Mouse (Mus musculus): ENCODE measurements around the gene Tnfrsf11a. TPM values are rescaled to one million over a fixed set of nuclear protein-coding genes. Genes with fewer than 3 reads are reported as not detected.

Gene Tnfrsf11a
- polyA plus RNA-seq, 1 experiment from 2014 or later, result 2.6 TPM

DNA sequence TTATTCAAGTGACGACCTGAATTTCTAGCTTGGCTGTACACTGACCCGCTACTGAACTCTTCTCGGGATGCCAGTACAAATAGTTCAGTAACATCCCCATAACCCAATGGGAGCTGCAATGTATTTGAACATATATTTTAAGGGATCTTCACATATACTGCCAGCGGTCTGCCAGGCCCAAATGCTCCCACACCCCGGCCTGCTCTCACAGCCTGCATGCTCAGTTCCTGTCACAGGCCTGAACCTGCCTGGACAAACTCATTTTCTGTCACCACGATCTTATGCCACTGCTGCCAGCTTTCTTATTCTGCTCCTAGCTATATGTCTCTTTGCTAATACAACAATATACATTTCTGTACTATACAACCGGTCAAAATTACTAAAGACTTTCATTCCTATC lies 100.9 kb downstream of the Tnfrsf11a start:
- Histone ChIP-seq H3K9me3 (ENCODE audit: control insufficient read depth, low read depth, low read length) (no peaks in the 10 kb centered on the region), H3K4me3 (ENCODE audit: low read depth, low read length) (no peak overlapping the region), H3K27me3 (ENCODE audit: control insufficient read depth, insufficient read depth, low read length) (no peaks in the 10 kb centered on the region), H3K4me2 (replicated peaks; ENCODE audit: low read depth, low read length) (0 out of 2 replicates have a peak overlapping the region, but pooled peaks have one; percentile 39), H3K4me1 (ENCODE audit: control insufficient read depth, insufficient read depth, low read length) (no peaks in the 10 kb centered on the region), H3K27ac (ENCODE audit: low read length) (no peak overlapping the region; the same call in 1 of the 2 replicates), H3K9ac (replicated peaks; ENCODE audit: low read depth, low read length) (no peak overlapping the region), H3K36me3 (ENCODE audit: control insufficient read depth, insufficient read depth, low read length) (no peaks in the 10 kb centered on the region)
- 70% methylated on average over 7 of the region's 7 CpGs for WGBS
- no peak for ATAC-seq (ENCODE audit: insufficient number of reproducible peaks, insufficient read depth, low FRiP score, low read depth)

GRCm38 (mm10) chr1:105883498-105883897 lies 103.0 kb downstream of the Tnfrsf11a start:
- H3K36me3 ChIP-seq (ENCODE audit: control insufficient read depth, insufficient read depth, low read length), result no peaks in the 10 kb centered on the region
- H3K4me1 ChIP-seq (ENCODE audit: control insufficient read depth, insufficient read depth, low read length), result no peaks in the 10 kb centered on the region
- H3K4me2 ChIP-seq (replicated peaks; ENCODE audit: low read depth, low read length), result no peak overlapping the region
- no peaks in the 10 kb centered on the region for H3K27me3 ChIP-seq (ENCODE audit: control insufficient read depth, insufficient read depth, low read length)
- 67% methylated on average over 2 of the region's 2 CpGs for WGBS
- H3K9ac ChIP-seq (replicated peaks; ENCODE audit: low read depth, low read length), result no peak overlapping the region
- H3K4me3 ChIP-seq (ENCODE audit: low read depth, low read length), result no peak overlapping the region
- no peaks in the 10 kb centered on the region for H3K9me3 ChIP-seq (ENCODE audit: control insufficient read depth, low read depth, low read length)
- H3K27ac ChIP-seq (ENCODE audit: low read length), result no peak overlapping the region
- ATAC-seq (ENCODE audit: insufficient number of reproducible peaks, insufficient read depth, low FRiP score, low read depth), result no peak

DNA sequence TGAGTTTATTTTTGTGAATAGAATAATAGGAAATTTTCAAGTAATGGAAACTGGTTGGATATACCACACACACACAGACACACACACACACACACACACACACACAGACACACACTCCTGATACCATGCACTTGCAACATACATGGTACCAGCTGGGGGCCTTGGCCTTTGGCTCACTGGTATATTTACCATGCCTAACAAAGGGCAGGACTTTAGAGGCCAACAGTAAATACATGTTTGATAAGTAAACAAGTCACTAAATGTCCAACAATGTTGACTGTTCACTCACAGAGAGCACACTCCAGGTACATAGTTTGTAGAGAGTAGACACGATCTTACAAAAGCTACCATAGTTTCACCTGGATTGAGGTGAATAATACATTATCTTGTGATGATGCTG lies 104.6 kb downstream of the Tnfrsf11a start:
- Histone ChIP-seq H3K27me3 (ENCODE audit: control insufficient read depth, insufficient read depth, low read length) (no peaks in the 10 kb centered on the region), H3K36me3 (ENCODE audit: control insufficient read depth, insufficient read depth, low read length) (no peaks in the 10 kb centered on the region), H3K9me3 (ENCODE audit: control insufficient read depth, low read depth, low read length) (no peaks in the 10 kb centered on the region), H3K4me2 (replicated peaks; ENCODE audit: low read depth, low read length) (no peak overlapping the region), H3K4me1 (ENCODE audit: control insufficient read depth, insufficient read depth, low read length) (no peaks in the 10 kb centered on the region), H3K27ac (ENCODE audit: low read length) (no peak overlapping the region), H3K9ac (replicated peaks; ENCODE audit: low read depth, low read length) (no peak overlapping the region), H3K4me3 (ENCODE audit: low read depth, low read length) (no peak overlapping the region)
- ATAC-seq (ENCODE audit: insufficient number of reproducible peaks, insufficient read depth, low FRiP score, low read depth), result no peak
- 75% methylated on average over 1 of the region's 1 CpGs for WGBS

DNA sequence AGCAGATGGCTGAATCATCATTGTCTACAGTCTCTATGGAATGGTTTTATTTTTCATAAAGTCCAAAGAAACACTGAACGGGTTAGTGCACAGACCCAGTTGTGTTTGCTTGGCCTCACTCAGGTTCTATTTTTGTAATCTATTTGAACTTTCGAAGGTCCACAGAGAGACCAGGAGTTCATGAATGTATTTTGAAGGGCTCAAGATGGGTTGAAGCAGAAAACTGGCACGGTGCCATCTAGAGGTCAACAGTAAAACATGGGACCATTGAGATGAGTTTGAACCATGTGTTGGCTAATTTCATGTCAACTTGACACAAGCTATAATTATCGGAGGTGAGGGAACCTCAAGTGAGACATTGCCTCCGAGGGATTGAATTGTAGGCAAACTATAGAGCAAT lies 105.1 kb downstream of the Tnfrsf11a start:
- H3K4me2 ChIP-seq (replicated peaks; ENCODE audit: low read depth, low read length), result no peak overlapping the region
- H3K4me3 ChIP-seq (ENCODE audit: low read depth, low read length), result no peak overlapping the region
- no peak for ATAC-seq (ENCODE audit: insufficient number of reproducible peaks, insufficient read depth, low FRiP score, low read depth)
- no peaks in the 10 kb centered on the region for H3K36me3 ChIP-seq (ENCODE audit: control insufficient read depth, insufficient read depth, low read length)
- no peak overlapping the region for H3K27ac ChIP-seq (ENCODE audit: low read length)
- no peaks in the 10 kb centered on the region for H3K9me3 ChIP-seq (ENCODE audit: control insufficient read depth, low read depth, low read length)
- no peaks in the 10 kb centered on the region for H3K4me1 ChIP-seq (ENCODE audit: control insufficient read depth, insufficient read depth, low read length)
- H3K9ac ChIP-seq (replicated peaks; ENCODE audit: low read depth, low read length), result no peak overlapping the region
- H3K27me3 ChIP-seq (ENCODE audit: control insufficient read depth, insufficient read depth, low read length), result no peaks in the 10 kb centered on the region
- 74% methylated on average over 5 of the region's 5 CpGs for WGBS

GRCm38 (mm10) chr1:105886358-105886757 lies 105.8 kb downstream of the Tnfrsf11a start:
- no peak overlapping the region for H3K4me3 ChIP-seq (ENCODE audit: low read depth, low read length)
- no peak overlapping the region for H3K9ac ChIP-seq (replicated peaks; ENCODE audit: low read depth, low read length)
- no peaks in the 10 kb centered on the region for H3K36me3 ChIP-seq (ENCODE audit: control insufficient read depth, insufficient read depth, low read length)
- H3K27ac ChIP-seq (ENCODE audit: low read length), result no peak overlapping the region
- H3K9me3 ChIP-seq (ENCODE audit: control insufficient read depth, low read depth, low read length), result no peaks in the 10 kb centered on the region
- 48% methylated on average over 5 of the region's 5 CpGs for WGBS
- peak; percentile 43; the same call in 1 of the 2 replicates for ATAC-seq (ENCODE audit: insufficient number of reproducible peaks, insufficient read depth, low FRiP score, low read depth)
- no peak overlapping the region for H3K4me2 ChIP-seq (replicated peaks; ENCODE audit: low read depth, low read length)
- H3K4me1 ChIP-seq (ENCODE audit: control insufficient read depth, insufficient read depth, low read length), result no peaks in the 10 kb centered on the region
- no peaks in the 10 kb centered on the region for H3K27me3 ChIP-seq (ENCODE audit: control insufficient read depth, insufficient read depth, low read length)

- WGBS, result 31% methylated on average over 15 of the region's 15 CpGs
- no peak overlapping the region for H3K4me3 ChIP-seq (ENCODE audit: low read depth, low read length)
- no peaks in the 10 kb centered on the region for H3K36me3 ChIP-seq (ENCODE audit: control insufficient read depth, insufficient read depth, low read length)
- H3K9ac ChIP-seq (replicated peaks; ENCODE audit: low read depth, low read length), result no peak overlapping the region
- no peaks in the 10 kb centered on the region for H3K9me3 ChIP-seq (ENCODE audit: control insufficient read depth, low read depth, low read length)
- no peak overlapping the region for H3K4me2 ChIP-seq (replicated peaks; ENCODE audit: low read depth, low read length)
- H3K27me3 ChIP-seq (ENCODE audit: control insufficient read depth, insufficient read depth, low read length), result no peaks in the 10 kb centered on the region
- H3K4me1 ChIP-seq (ENCODE audit: control insufficient read depth, insufficient read depth, low read length), result no peaks in the 10 kb centered on the region
- no peak overlapping the region for H3K27ac ChIP-seq (ENCODE audit: low read length)
- no peak for ATAC-seq (ENCODE audit: insufficient number of reproducible peaks, insufficient read depth, low FRiP score, low read depth)
Observed at GRCm38 (mm10) chr1:105891032-105891725, 110.7 kb downstream of the Tnfrsf11a start.

DNA sequence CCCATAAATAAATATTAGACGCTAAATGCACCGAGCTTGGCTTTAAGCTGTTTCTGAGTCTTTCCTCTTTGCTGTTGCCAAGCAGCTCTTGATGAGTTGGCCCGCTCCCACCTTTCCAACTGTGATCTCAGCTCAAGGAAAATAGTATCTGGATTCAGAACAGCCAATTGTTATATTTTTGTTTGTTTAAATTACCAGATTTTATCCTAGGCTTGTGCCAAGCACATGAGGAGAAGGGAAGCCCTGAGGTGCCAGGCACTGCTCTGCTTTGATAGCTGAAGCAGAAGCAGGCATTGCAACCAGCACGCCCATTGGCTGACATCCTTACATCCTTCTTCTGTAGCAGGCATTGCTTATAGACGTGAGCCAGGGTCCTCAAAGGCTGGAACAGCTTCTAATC lies 114.5 kb downstream of the Tnfrsf11a start:
- H3K27me3 ChIP-seq (ENCODE audit: control insufficient read depth, insufficient read depth, low read length), result no peaks in the 10 kb centered on the region
- H3K27ac ChIP-seq (ENCODE audit: low read length), result no peak overlapping the region
- no peak overlapping the region for H3K4me2 ChIP-seq (replicated peaks; ENCODE audit: low read depth, low read length)
- H3K4me1 ChIP-seq (ENCODE audit: control insufficient read depth, insufficient read depth, low read length), result no peaks in the 10 kb centered on the region
- H3K9ac ChIP-seq (replicated peaks; ENCODE audit: low read depth, low read length), result no peak overlapping the region
- no peak overlapping the region for H3K4me3 ChIP-seq (ENCODE audit: low read depth, low read length)
- no peak for ATAC-seq (ENCODE audit: insufficient number of reproducible peaks, insufficient read depth, low FRiP score, low read depth)
- no peaks in the 10 kb centered on the region for H3K36me3 ChIP-seq (ENCODE audit: control insufficient read depth, insufficient read depth, low read length)
- WGBS, result 70% methylated on average over 5 of the region's 5 CpGs
- no peaks in the 10 kb centered on the region for H3K9me3 ChIP-seq (ENCODE audit: control insufficient read depth, low read depth, low read length)
